Mouse (Mus musculus) layer of hippocampus, adult 18-20 months (tissue): Measurements from ENCODE around the gene Hnrnpl. TPM values are rescaled to one million over a fixed set of nuclear protein-coding genes. Genes with fewer than 3 reads are reported as not detected.
A peak's percentile ranks its signal among the peaks of the same experiment; 100 is the strongest.

Source experiments
- DNase-seq, 2 experiments: peaks; one replicate each; pipeline ENCODE4 v3.0.0; 2022; ENCODE audit warnings: low spot score in 2 of 2
- total RNA-seq, 2 experiments: library from RNA; stranded (reverse); gene quantifications; 2 replicates each; pipeline ENCODE4 v1.2.3; 2021

Gene Hnrnpl
- total RNA-seq, 2 experiments from 2014 or later, result 407 to 414 TPM

- no peak for DNase-seq
Measured at GRCm38 (mm10) chr7:28811640-28812275, 3.4 kb downstream of the Hnrnpl start.

DNA sequence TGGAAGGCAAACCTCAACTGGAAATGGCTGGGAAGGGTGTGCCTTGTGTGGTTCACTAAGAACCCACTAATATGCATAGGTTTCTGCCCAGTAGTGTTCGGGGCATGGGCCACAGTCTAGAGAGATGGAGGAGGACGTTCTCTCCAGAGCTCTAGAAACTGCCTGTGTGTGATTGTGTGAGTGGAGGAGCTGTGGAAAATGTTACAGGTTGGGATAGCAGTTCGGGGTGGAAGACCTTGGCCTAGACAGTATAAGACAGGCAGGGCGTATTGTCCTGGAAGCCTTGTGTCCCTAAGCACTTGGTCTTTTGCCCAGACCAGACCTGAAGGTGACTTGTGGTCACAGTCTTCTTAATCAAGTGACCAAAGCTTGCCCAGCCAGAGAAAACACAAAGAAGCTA, 4.1 kb downstream of the Hnrnpl start:
- DNase-seq, result no peak

DNA sequence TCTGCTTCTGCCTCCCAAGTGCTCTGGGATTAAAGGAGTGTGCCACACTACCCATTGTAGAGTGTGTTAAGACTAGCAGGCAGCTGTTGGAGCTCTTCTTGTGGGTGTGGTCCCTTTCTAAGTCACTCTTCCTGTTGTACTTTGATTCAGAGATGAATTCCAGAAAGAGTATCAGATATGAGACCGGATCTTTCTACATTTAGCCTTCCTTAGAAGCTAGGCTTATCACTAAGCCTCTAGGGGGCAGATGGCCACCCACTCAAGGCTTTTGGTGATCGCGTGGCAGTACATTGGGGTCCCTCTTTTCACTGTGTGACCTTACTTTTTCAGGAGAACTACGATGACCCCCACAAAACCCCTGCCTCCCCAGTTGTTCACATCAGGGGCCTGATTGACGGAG, 4.6 kb downstream of the Hnrnpl start:
- DNase-seq, result no peak

GRCm38 (mm10) chr7:28814306-28815034, 6.1 kb downstream of the Hnrnpl start:
- DNase-seq, result no peak

- no peak for DNase-seq
Measured at GRCm38 (mm10) chr7:28815230-28815629, 6.9 kb downstream of the Hnrnpl start.

- DNase-seq, result no peak
Measured at GRCm38 (mm10) chr7:28816201-28816600, 7.9 kb downstream of the Hnrnpl start.

DNA sequence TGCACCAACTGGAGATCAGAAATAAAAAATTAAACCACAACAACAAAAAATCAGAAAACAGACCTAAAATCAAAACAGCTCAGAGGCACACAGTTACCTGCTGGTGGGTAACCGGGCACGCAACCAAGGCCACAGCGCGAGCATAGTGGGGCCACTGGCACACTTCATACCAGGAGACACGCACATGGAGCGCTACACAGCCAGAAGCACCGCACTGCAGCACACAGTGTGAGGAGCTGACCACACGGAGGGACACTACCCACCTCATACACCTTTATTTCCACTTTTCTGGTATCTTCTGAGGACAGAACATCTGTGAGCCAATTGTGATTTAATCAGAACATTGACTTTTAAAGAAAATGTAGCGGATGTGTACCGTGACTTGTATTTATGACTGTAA, 8.6 kb downstream of the Hnrnpl start:
- DNase-seq, result no peak

- no peak for DNase-seq
Measured at GRCm38 (mm10) chr7:28817524-28817923, 9.2 kb downstream of the Hnrnpl start.

DNA sequence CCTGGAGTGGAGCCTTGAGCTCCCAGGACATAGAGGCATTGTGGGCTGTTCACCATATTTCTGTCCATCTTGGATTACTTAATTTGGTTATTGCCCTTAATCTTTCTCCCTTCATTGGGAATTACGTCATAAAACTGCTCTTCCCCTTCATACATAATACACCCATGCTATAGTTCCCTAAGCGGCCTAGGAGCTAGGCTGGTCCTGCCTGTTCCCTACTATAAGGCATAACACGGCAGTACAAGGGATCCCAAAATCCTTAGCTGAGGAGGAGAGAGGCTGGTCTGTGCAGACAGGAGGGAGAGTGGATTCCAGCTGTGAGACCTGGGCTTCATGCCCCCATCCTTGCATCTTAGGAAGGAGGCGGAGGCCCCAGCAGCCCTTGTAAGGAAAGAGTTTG, 9.6 kb downstream of the Hnrnpl start:
- DNase-seq, result no peak

DNA sequence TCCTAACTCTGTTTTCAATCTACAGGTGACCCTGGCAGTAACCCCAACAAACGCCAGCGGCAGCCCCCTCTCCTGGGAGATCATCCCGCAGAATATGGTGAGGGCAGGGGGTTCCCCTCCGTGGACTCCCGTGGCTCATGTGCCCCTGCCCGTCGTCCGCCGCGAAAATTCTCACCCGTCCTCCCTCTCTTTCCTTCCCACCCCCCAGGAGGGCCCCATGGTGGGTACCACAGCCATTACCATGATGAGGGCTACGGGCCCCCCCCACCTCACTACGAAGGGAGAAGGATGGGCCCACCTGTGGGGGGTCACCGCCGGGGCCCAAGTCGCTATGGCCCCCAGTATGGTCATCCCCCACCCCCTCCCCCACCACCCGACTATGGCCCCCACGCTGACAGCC, 10.1 kb downstream of the Hnrnpl start:
- DNase-seq, result no peak

GRCm38 (mm10) chr7:28818861-28819452, 10.6 kb downstream of the Hnrnpl start:
- no peak for DNase-seq

DNA sequence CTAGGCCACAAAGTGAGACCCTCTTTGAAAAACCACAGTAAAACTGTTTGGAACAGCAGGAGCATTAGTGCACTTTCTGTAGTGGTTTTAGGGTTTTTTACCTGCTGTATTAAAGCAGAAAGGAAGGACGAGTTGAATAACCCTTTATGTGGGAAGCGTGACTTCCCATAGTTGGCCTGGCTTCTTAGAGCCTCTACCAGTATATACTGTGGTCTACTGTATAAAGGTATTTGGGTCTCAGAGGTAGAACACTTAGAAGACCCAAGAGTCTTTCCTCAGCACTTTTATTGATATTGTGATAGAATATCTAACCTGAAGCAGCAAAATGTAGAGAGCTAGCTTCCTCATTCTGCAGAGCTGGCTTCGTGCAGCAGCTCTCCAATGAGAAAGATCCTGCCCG, 11.2 kb downstream of the Hnrnpl start:
- DNase-seq, result no peak

GRCm38 (mm10) chr7:28820358-28821260, 12.3 kb downstream of the Hnrnpl start:
- no peak for DNase-seq

- DNase-seq, result peak; percentile 81 to 91
Measured at GRCm38 (mm10) chr7:28821261-28821831, 13.0 kb downstream of the Hnrnpl start.

DNA sequence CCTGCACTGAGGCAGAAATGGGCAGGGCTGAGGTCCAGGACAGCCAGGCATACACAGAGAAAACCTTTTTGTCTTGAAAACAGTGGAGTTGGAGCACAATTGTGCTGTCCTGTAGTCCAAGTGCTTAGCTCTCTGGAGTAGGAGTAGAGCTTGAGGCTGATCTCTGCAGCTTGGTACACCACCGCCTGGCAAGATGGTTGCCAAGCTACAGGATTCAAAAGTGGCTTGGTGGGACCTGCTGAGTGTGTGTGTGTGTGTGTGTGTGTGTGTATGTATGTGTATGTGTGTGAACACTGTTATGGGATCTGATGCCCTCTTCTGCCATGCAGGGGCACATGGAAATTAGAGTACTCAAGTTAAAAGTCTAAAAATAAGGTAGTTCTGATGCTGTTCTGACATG, 14.2 kb downstream of the Hnrnpl start:
- no peak for DNase-seq

DNA sequence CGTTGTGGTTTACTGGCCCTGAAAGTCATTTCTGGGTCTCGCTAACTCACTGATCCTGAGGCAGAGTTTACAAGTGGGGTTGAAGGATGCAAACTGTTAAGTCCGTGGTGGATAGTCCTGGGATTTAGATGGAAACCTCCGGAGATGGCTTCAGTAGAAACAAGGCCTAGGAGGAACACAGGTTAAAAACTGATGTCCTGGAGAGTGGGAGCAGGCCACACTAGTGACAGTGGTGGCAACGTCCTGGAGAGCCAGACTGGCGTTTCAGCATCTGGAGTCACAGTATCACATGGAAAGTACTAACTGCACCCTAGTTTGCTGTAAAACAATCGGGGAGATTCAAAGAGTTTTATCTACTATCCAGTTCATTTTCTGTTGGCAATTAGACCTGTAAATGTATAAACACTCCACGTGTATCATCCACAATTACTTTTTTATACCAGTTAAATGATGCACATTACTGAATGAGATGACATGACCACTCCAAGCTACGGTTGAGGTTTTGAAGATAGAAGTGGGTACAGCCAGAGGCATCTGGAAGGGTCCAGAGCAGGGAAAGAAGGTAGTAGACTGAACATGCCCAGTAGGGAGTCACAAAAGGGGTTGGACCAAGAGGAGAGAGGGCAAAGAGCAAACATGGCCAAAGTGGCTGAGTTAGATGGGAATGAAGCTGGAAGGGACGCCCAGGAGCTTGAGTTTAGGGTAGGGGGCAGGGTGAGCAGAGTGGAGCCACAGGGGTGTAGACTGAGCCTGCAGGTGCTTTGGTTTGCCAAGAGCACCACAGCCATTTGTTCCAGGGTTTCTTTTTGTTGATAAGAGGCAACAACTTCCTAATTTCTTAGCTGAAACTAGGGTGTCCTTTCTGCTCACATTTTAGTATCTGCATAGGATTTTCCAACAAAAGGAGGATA, 14.9 kb downstream of the Hnrnpl start:
- no peak for DNase-seq

DNA sequence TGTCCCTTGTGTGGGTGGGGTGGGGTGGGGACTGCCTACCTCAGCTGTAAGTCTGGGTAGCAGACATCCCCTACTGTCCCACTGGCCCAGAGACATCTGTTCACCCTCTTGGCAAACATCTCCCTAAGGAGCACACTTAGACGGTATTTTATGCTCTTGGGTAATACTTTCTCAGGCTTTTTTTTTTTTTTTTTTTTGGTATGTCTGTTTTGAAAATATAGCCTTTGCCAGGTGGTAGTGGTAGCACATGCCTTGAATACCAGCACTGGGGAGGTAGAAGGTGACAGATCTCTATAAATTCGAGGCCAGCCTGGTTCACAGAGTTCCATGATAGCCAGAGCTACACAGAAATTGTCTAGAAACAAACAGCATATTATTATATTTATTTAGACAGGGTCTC, 15.6 kb downstream of the Hnrnpl start:
- no peak for DNase-seq

DNA sequence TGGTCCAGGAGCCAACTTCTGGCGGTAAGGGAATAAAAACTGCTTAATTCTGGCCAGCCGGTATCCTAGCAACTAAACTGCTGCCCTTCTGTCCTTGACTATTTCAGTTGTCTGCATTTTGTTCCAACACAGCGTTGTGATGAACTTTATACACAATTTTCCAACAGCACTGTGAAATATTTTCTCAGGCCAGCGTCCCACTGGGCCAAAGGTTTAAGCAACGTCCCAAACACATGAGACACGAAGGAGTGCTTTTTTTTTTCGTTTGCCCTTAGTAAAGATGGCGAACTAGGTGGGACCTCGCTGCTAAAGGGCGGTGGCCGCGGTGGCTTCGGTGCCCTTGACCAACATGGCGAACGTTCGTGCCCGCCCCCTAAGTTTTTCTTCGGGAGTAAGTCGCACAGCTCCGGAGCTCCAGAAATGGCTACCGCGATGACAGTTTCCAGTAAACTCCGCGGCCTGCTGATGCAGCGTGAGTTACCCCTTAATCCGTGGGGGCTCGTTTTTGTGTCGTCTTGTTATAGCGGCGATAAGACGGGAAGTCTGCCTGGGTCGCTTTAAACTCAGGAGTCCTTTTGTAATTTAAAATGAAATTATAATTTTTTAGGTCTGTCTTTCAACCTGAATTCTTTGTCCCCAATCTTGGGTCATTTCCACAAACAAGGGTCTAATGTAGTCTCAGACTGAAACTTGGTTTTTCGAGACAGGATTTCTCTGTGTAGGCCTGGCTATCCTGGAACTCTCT, 16.8 kb downstream of the Hnrnpl start, which contains the start of gene Ech1:
Gene Ech1, plus strand, starts transcription at position 277 of the 745 bp plus-strand sequence.
- DNase-seq, result peak; percentile 85 to 92

DNA sequence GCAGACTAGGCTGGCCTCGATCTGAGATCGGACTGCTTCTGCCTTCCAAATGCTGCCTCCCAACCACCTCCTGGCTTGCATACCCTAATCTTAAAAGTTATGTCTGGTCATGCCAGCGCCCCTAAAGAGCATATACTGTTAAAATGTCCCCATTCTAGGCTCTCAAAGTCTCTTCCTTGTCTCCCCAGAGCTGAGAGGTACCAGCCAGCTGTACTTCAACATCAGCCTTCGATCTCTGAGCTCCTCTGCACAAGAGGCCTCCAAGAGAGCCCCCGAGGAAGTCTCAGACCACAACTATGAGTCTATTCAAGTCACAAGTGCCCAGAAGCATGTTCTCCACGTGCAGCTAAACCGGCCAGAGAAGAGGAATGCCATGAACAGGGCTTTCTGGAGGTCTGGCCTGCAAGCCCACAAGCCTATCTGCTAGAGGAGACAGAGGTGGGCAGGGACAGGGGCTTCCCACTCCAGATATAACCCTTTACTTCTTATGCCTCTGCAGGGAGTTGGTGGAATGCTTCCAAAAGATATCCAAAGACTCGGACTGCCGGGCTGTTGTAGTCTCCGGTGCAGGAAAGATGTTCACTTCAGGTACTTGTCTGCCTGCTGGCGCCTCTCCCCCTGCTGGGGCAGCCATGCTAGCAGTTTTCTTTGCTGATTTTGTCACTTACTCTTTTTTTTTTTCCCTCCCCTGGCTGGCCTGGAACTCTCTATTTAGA, 17.5 kb downstream of the Hnrnpl start:
- DNase-seq, result no peak
